Mouse (Mus musculus) layer of hippocampus, adult 2 months (tissue): ENCODE data around the gene Tti1. TPM values are rescaled to one million over a fixed set of nuclear protein-coding genes. Genes with fewer than 3 reads are reported as not detected.

Experiments used
- DNase-seq, 2 experiments: peaks; one replicate each; pipeline ENCODE4 v3.0.0; 2022; ENCODE audit warnings: low spot score in 2 of 2
- H3K27ac ChIP-seq: fragments of 200-600 bp; 2 replicates; pipeline ENCODE4 v1.8.1; 2022
- H3K4me3 ChIP-seq: fragments of 200-600 bp; 2 replicates; pipeline ENCODE4 v1.8.1; 2022; ENCODE audit warnings: mild to moderate bottlenecking
- CTCF ChIP-seq: fragments of 200-600 bp; conservative IDR thresholded peaks from 2 replicates; pipeline ENCODE4 v1.8.1; 2022; ENCODE audit warnings: antibody characterized with exemption, mild to moderate bottlenecking, moderate library complexity
- total RNA-seq, 2 experiments: library from RNA; stranded (reverse); gene quantifications; 2 replicates each; pipeline ENCODE4 v1.2.3; 2021

Tti1 gene
- total RNA-seq, 2 experiments from 2014 or later: 21.1 to 23.6 TPM

DNA sequence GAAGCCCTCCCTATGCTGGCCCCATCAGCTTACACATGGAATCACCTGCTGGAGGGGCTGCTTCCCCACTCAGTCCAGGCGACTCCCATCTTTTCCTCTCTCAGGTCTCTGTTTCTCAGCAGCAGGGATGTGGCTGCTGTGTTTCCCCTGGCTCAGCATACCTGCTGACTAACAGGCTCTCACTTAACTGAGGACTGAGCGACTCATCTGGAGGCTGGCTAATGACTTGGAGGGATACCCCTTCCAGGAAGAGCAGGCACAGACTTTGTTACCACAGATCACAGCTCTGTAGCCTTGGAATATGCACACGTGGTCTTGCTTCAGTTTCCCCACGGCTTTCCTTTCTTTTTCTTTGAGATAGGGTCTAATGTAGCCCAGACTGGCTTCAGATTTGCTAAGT, 45.0 kb downstream of the Tti1 start:
- no peak for TF ChIP-seq CTCF
- H3K27ac ChIP-seq: peak overlapping the region; percentile 90; the same call in 1 of the 2 replicates
- H3K4me3 ChIP-seq: no peak overlapping the region
- no peak for DNase-seq

DNA sequence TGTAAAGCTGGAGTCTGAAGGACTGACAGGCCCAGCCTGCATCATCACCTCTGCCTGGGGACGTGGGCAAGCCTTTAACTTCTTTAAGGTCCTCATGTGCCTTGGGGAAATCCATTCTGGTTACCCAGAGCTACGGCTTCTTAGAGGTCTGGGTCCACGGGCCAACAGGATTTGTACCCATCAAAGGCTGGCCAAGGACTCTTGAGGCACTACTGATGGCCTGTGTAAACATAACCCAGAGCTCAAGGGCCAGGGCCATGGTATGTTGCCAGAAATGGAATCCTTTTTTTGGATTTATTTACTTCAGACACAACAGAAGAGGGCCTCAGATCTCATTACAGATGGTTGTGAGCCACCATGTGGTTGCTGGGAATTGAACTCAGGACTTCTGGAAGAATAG, 45.5 kb downstream of the Tti1 start:
- TF ChIP-seq CTCF: no peak
- Histone ChIP-seq H3K27ac (no peak overlapping the region), H3K4me3 (no peak overlapping the region)
- no peak for DNase-seq

DNA sequence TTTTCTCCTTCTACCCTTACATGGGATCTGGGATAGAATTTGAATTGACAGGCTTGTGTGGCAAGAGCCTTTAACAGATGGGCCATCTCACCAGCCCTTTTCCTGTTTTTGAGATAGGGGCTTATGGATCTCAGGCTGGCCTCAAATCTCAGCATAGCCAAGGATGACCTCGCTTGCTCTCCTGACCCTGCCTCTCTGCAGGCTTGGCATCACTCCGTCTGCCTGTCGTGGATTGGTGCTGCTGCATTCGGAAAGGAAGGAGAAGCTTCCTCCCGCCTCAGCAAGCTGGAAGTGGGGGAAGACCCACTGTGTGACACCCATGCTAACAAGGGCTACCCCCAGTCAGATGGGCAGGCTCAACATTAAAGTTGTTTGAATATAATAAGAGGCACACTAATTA, 49.0 kb downstream of the Tti1 start:
- peak overlapping the region; percentile 6; the same call in 1 of the 2 replicates for H3K27ac ChIP-seq

DNA sequence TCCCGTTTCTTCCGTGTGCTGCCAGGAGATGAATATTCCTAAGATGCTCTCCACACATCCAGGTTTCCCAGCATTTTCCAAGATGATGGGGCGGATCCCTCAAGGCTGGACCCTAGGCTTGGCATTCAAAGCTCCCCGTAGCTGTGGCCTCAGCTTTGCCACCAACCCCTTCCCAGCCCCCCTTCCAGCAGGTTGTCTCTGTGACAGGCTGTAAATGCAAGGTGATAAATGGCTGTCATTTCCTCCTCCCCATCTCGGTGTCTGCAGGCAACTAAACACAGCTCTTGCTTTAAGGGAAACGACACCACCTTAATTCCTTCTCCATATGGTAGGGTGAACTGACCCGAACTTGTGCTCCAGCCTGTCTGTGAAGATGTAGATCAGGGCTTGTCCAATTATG, 52.6 kb downstream of the Tti1 start:
- Histone ChIP-seq H3K4me3 (no peak overlapping the region), H3K27ac (no peak overlapping the region)
- TF ChIP-seq CTCF: no peak
- DNase-seq: no peak

More for the DNA sequence above, 49.0 kb downstream of the Tti1 start:
- H3K4me3 ChIP-seq: no peak overlapping the region
- DNase-seq: no peak
- no peak for TF ChIP-seq CTCF

DNA sequence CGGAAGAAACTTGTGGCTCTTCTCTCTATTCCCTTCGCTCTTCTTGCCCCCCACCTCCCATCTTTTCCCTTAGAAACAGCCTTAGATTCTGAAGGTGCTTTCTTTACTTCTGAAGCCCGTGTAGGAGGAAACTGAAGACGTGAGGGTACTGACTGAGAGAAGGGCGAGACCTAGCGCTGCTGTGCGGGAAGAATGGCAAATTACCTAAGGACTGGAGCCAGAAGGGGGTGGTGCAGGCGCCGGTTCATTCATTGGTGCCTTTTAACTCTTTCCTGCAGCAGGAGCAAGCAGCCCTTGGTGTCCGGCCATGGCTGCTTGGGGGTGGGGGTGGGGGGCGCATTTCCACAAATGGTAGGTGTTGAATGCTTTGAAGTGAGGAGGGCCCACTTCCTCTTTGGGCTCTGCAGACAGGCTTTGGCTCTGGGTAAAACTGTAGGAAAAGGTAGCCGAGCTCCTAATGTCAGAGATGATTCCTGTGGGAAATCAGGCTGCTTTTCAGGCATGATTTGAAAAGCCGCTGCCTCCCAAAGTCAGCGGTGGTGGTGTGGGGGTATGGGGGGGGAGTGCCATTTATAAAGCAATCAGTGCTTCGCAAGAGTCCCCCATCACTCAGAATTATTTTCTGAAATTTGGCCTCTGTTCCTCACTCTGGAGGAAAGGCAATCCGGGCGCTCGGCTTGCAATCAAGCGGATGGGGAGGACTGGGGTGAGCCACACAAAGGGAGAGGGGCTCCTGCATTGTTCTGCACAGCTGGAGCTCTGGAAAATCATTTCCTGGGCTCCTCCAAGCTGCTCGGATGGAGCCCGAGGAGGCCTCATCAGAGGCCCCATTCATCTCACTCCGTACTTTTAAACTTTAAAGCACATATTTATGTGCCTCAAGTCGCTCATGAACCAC, 53.4 kb downstream of the Tti1 start:
- no peak for TF ChIP-seq CTCF
- DNase-seq: no peak
- no peak overlapping the region for H3K27ac ChIP-seq
- no peak overlapping the region for H3K4me3 ChIP-seq

DNA sequence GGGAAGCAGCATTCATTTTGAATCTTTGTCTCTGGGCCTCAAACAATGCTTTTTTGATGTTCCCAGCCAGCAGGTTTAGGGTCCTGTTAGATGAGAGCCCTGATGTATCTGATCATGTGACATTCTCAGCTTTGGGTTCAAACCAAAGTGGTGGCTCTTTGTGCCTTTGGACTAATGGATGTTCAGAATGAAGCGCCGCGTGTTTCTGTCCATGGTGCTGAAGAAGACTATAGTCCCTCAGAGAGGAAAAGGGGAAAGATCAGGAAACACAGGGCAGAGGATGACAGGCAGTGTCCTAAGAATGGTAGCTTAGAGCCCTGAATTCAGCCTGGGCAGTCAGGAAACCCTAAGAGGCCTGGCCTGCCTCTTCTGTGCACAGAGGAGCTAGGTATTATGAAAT, 57.6 kb downstream of the Tti1 start:
- Histone ChIP-seq H3K27ac (no peak overlapping the region), H3K4me3 (no peak overlapping the region)
- no peak for TF ChIP-seq CTCF
- DNase-seq: no peak

DNA sequence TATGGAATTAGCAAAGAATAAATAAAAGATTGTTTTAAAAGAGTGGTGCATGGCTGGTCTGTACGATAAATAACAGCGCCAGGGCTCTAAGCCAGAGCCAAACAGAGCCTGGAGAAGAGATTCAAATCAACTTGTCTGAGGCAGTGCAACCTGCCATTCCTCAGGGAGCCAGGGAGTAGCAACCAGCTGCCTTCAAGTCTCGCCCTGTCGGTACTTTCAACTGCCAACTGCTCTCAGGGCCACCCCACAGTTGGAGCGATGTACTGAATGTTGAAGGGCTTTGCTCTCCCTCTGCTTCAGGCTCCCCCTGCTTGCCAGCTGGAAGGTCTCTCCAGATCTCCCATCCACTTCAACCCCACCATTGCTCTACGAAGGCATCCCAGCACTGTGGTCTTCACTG, 58.1 kb downstream of the Tti1 start:
- no peak for DNase-seq
- TF ChIP-seq CTCF: no peak
- no peak overlapping the region for H3K27ac ChIP-seq
- H3K4me3 ChIP-seq: no peak overlapping the region

DNA sequence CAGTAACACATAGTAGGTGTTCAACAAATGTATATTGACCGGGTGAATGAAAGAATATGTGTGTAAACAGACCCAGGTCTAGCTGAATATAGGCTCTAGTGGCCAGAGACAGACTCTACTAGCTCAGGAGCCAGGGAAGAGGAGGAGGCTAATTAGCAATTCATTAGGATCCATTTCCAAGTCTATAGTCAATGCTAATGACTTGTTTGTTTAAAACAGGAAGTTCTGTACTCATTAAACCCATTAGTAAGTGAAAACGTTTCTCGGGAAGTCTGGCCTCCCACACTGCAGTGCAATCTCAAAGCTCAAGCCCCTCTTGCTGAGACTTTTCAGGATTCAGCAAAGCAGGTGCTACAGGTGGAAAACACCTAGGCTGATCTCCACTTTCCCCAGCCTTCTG, 60.4 kb downstream of the Tti1 start:
- no peak overlapping the region for H3K4me3 ChIP-seq
- no peak for TF ChIP-seq CTCF
- DNase-seq: no peak
- H3K27ac ChIP-seq: no peak overlapping the region

DNA sequence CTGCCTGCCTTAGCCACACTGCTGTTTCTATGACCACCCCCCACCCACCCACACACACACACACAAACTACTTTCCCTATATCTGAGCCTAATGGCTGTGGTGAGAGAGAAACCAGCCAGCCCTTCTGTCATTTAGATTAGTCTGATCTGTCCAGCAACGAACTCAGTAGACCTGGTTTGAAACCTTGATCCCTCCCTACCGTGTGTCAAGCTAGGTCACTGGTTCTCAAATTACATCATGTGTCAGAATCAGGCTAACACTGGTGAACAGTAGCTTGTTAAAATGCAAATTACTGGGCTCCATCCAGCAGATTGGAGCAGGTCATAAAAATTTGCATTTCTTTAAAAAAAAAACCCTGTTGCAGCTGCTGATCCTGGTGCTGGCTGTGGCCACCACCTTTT, 70.5 kb downstream of the Tti1 start:
- H3K27ac ChIP-seq: no peak overlapping the region
- no peak for TF ChIP-seq CTCF
- no peak for DNase-seq
- H3K4me3 ChIP-seq: no peak overlapping the region

DNA sequence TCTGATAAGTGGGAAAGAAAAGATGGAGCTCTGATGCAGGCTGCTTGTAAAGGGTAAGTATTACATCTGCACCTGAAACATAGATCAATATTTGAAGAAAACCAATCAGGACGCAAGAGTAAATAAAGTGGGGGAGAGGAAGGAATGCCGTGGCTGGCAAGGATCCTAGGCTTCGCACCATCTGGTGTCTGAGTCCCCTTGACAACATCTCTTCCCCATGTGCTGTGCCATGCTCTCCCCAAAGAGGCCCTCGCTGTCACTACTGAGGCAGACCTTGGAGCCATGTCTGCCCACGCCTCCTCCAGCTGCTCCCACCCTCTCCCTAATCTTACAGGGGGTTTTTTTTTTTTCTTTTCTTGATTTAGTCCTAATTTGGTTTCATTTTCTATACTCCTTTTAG, 74.3 kb downstream of the Tti1 start:
- peak in 1 of 2 experiments; percentile 38 for DNase-seq
- no peak for TF ChIP-seq CTCF
- Histone ChIP-seq H3K4me3 (no peak overlapping the region), H3K27ac (no peak overlapping the region)

DNA sequence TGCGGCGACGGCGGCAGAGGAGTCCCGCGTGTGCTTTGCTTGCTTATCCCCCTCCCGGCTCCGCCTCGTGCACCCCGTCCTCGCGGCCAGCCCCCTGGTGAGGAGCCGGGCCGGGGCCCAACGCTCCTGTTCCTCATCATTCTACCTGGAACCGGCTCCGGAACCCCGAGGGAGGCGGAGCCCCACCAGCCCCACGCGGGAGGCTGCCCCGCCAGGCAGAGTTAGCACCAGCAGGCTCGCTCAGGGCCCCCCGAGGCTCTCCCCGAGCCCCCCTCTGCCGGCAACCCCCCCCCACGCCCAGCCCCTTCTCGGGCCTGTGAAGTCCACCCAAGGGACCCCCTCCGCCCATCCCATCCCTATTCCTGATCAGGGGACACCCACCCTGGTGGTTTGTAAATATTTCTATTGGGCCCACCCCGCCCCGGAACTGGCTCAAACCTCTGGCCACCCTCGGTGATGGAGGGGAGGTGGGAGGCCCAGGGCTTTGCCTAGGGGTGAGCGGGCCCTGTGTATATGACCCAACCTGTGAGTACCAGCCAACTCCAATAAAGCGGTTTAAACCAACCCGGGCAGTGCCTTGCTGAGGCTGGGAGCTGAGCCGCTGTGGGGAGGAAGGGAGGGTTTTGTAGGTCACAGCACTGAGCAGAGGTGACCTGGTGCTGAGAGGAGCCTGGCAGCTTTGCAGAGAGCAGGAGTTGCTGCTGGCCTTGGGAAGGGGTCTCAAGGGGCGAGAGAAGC, 83.9 kb downstream of the Tti1 start:
- TF ChIP-seq CTCF: no peak
- Histone ChIP-seq H3K4me3 (peak overlapping the region; percentile 60), H3K27ac (peak overlapping the region; percentile 81)
- no peak for DNase-seq

DNA sequence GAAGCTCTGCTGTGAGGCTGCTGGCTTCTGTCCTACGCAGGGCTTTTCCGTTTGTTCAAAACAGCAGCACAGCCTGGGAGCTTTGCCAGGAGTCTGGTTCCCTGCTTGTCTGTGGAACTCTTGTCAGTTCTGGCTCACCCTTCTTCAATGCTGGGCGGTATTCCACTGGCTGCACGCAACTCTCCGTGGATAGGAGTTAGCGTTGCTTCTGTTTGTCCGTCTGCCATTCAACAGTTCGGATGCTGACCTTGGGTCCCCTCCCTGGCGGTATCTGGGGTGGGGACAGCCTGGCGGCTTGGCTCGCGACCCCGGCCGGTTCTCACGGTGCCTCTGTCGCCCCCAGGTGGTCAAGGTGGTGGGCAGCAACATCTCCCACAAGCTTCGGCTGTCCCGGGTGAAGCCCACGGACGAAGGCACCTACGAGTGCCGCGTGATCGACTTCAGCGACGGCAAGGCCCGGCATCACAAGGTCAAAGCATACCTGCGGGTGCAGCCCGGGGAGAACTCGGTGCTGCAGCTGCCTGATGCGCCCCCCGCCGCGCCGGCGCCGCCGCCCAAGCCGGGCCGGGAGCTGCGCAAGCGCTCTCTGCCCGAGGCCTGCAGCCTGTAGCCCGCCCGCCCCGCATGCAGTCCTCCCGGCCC, 84.6 kb downstream of the Tti1 start:
- Histone ChIP-seq H3K4me3 (peak overlapping the region; percentile 60), H3K27ac (peak overlapping the region; percentile 81)
- TF ChIP-seq CTCF: peak; percentile 86
- peak; percentile 71 to 80 for DNase-seq

DNA sequence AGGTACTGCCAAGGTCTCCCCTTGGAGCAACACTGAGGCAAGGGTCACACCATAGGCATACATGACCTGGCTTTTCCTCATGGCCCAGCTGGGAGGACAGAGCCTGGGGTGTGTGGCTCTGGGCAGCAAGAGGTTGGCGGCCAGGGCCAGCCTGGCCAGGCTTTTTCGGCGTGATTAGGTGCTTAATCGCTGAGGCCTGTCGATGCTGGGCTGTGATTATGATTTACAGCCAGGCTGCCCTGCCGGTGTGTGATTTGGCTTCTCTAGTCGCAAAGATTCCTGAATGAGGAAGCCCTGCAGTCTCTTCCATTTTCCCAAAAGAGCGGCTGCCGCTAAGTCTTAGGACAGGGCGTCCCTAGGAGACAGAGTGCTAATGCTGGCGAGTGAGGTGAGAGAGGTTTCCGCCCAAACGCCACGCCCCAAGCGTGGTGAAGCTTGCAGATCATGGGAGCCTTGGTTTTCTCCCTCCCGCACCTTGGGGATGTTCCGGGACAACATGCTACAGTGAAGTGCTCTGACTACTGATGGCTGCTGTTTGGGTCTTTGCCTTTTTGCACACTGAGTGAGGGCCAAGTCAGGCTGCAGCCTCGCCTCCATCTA, 87.5 kb downstream of the Tti1 start:
- Histone ChIP-seq H3K4me3 (no peak overlapping the region), H3K27ac (no peak overlapping the region)
- TF ChIP-seq CTCF: no peak
- no peak for DNase-seq
